Mouse (Mus musculus) C2C12 (cell line): ENCODE results near the gene Rsph1. TPM values are rescaled to one million over a fixed set of nuclear protein-coding genes. Genes with fewer than 3 reads are reported as not detected.

ENCODE experiments used
- H3K27me3 ChIP-seq: one replicate; pipeline ENCODE4 v1.6.1; 2011; ENCODE audit not compliant: control insufficient read depth, insufficient read depth, insufficient read length
- H3K36me3 ChIP-seq: one replicate; pipeline ENCODE4 v1.6.1; 2011; ENCODE audit not compliant: control insufficient read depth, insufficient read depth
- H3K4me3 ChIP-seq: one replicate; pipeline ENCODE4 v1.5.1; 2011; ENCODE audit warnings: mild to moderate bottlenecking, control low read depth; ENCODE audit not compliant: poor library complexity, insufficient read depth, severe bottlenecking
- H3K79me2 ChIP-seq: one replicate; pipeline ENCODE4 v1.6.1; 2011; ENCODE audit not compliant: control insufficient read depth, insufficient read depth
- H3K79me3 ChIP-seq: one replicate; pipeline ENCODE4 v1.6.1; 2011; ENCODE audit warnings: low read depth, control low read depth
- H3ac ChIP-seq: one replicate; pipeline ENCODE3; 2011; ENCODE audit warnings: low read depth; ENCODE audit not compliant: control insufficient read depth, insufficient read length
- CEBPB ChIP-seq: IDR thresholded peaks from one replicate; pipeline ENCODE4 v1.6.1; 2011; ENCODE audit warnings: low read depth, mild to moderate bottlenecking, control low read depth, moderate library complexity
- CTCF ChIP-seq: IDR thresholded peaks from one replicate; pipeline ENCODE4 v1.5.1; 2011; ENCODE audit not compliant: control insufficient read depth, insufficient read depth, insufficient read length
- FOSL1 ChIP-seq: IDR thresholded peaks from one replicate; pipeline ENCODE4 v1.8.0; 2011; ENCODE audit warnings: mild to moderate bottlenecking, low read length; ENCODE audit not compliant: poor library complexity, insufficient read depth, severe bottlenecking
- MAX ChIP-seq: IDR thresholded peaks from one replicate; pipeline ENCODE4 v1.6.1; 2011; ENCODE audit warnings: mild to moderate bottlenecking, control low read depth
- MYOD1 ChIP-seq: IDR thresholded peaks from one replicate; pipeline ENCODE4 v1.6.1; 2011; ENCODE audit warnings: low read depth; ENCODE audit not compliant: control insufficient read depth, insufficient read length
- MYOG ChIP-seq: IDR thresholded peaks from one replicate; pipeline ENCODE4 v1.6.1; 2011; ENCODE audit not compliant: control insufficient read depth, insufficient read length; ENCODE audit errors: extremely low read depth
- USF1 ChIP-seq: IDR thresholded peaks from one replicate; pipeline ENCODE4 v1.6.1; 2011; ENCODE audit warnings: low read depth, mild to moderate bottlenecking, control low read depth, moderate library complexity
- polyA plus RNA-seq: library from polyadenylated mRNA; unstranded; fragments of >200 nt; fragmentation: generic; extraction: Trizol; gene quantifications from one replicate; pipeline ENCODE4 v1.2.1, GENCODE M21; 2012; ENCODE audit warnings: missing spikeins

Rsph1 gene
- polyA plus RNA-seq, 1 experiment = 0.20 TPM

GRCm38 (mm10) chr17:31208654-31209053 lies 68.5 kb downstream of the Rsph1 start:
- Histone ChIP-seq H3ac (no peak overlapping the region), H3K79me2 (no peaks in the 10 kb centered on the region), H3K36me3 (no peaks in the 10 kb centered on the region), H3K79me3 (no peaks in the 10 kb centered on the region), H3K4me3 (no peak overlapping the region), H3K27me3 (peaks cover 17% of the 10 kb centered on the region)
- TF ChIP-seq USF1 (no peak), CTCF (no peak), MYOG (no peak)

- Histone ChIP-seq H3K36me3 (no peaks in the 10 kb centered on the region), H3K27me3 (peaks cover 17% of the 10 kb centered on the region), H3K4me3 (no peak within 1 kb of the TSS), H3K79me3 (no peaks in the 10 kb centered on the region), H3K79me2 (no peaks in the 10 kb centered on the region), H3ac (no peak within 1 kb of the TSS)
- TF ChIP-seq FOSL1 (no peak), CEBPB (no peak), CTCF (no peak), MYOG (no peak), USF1 (no peak), MAX (no peak), MYOD1 (no peak)
Measured at GRCm38 (mm10) chr17:31207771-31208334, 69.3 kb downstream of the Rsph1 start, which contains the start of gene Ubash3a. Gene Ubash3a (plus strand): TSS chr17:31207873.

Other genes with a start within 250 kb of the Rsph1 start
- 0.46 TPM for gene Abcg1, start 219.7 kb downstream of the Rsph1 start, polyA plus RNA-seq
- gene Tff3, start 147.7 kb downstream of the Rsph1 start, polyA plus RNA-seq = not detected
- not detected for gene Tff2, start 133.1 kb downstream of the Rsph1 start, polyA plus RNA-seq
- not detected for gene Tff1, start 112.1 kb downstream of the Rsph1 start, polyA plus RNA-seq
- not detected for gene Tmprss3, start 78.4 kb downstream of the Rsph1 start, polyA plus RNA-seq
- gene Ubash3a, start 69.5 kb downstream of the Rsph1 start, polyA plus RNA-seq = not detected
- 0.14 TPM for gene Slc37a1, start 9.4 kb upstream of the Rsph1 start, polyA plus RNA-seq
- gene Pde9a, start 108.8 kb upstream of the Rsph1 start, polyA plus RNA-seq = 0.15 TPM
- 48.5 TPM for gene Wdr4, start 242.6 kb upstream of the Rsph1 start, polyA plus RNA-seq
- 178 TPM for gene Ndufv3, start 242.7 kb upstream of the Rsph1 start, polyA plus RNA-seq